Comparison of ENCODE assay signal across 19 mouse cellular contexts in the genomic region with DNA sequence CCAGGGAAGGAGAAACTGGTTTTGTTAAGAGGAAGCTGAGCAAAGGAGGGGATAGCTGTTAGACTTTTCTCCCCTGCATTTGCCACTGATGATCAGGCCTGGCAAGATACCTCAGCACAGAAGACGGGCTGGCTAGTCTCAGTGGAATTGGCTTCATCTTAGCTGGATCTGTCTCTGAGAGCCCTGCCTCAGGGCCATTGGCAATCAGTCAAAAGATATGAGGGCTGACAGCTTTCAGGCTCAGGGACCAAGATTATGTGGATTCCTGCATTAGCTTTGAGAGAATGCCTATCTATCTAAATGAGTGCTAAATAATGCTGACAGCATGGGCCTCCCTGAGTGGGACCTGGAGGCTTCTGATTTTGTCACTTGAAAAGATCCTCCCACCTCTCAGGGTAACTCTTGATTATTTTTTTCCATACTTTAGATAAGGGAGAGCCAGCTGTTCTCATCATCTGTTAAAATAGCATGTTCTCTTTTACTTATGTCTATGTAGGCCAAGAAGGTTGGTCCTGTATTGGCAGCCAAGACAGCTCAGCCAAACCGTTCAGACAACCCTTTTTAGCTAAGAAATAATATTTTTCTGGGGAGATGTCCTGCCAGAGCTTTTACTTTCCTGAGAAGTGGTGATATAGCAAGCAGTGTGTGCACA. TPM values are rescaled to one million over a fixed set of nuclear protein-coding genes. Genes with fewer than 3 reads are reported as not detected.
DNase-seq lines count a peak whose midpoint lies in the region; ATAC-seq and TF ChIP-seq lines count a peak whose summit lies in the region.
"Had no signal": no experiment of that assay in that cellular context is flagged by ENCODE, and none has a peak within 500 bp of the region (broad histone marks: within the 10 kb centered on the region; RNA-seq: fewer than 3 reads in every experiment).

No protein-coding gene starts in this region.

- no peak overlapping the region for H3K9ac ChIP-seq in intestine, embryonic 14.5 days (ENCODE audit: low read length)
- H3K9ac ChIP-seq in intestine, postnatal 0 days (ENCODE audit: low read depth, low read length) = no peak overlapping the region
- H3K9ac ChIP-seq in midbrain, embryonic 14.5 days (replicated peaks; ENCODE audit: low read length) = no peak overlapping the region
- H3K9ac ChIP-seq: forebrain, embryonic 12.5 days; limb, embryonic 13.5 days had no signal

- H3K27me3 ChIP-seq in cerebellum, adult 2 months (ENCODE audit: control insufficient read depth, insufficient read depth, low read length) = no peaks in the 10 kb centered on the region; the same call in 1 of the 2 replicates
- H3K27me3 ChIP-seq in intestine, embryonic 14.5 days (replicated peaks; ENCODE audit: control insufficient read depth, insufficient read depth, low read length) = no peaks in the 10 kb centered on the region
- H3K27me3 ChIP-seq in intestine, postnatal 0 days (replicated peaks; ENCODE audit: control insufficient read depth, insufficient read depth, low read length) = no peaks in the 10 kb centered on the region
- H3K27me3 ChIP-seq in midbrain, embryonic 14.5 days (ENCODE audit: control insufficient read depth, insufficient read depth, low read length) = no peaks in the 10 kb centered on the region
- peaks cover 14% of the 10 kb centered on the region; the same call in 1 of the 2 replicates for H3K27me3 ChIP-seq in forebrain, embryonic 10.5 days (ENCODE audit: poor library complexity, severe bottlenecking)
- H3K27me3 ChIP-seq: forebrain, embryonic 12.5 days; limb, embryonic 13.5 days had no signal

- H3K27ac ChIP-seq in cerebellum, adult 2 months (ENCODE audit: insufficient read depth, low read length) = no peak overlapping the region
- H3K27ac ChIP-seq in intestine, embryonic 14.5 days (ENCODE audit: low read depth) = no peak overlapping the region
- no peak overlapping the region for H3K27ac ChIP-seq in intestine, postnatal 0 days (ENCODE audit: low read depth, low read length)
- H3K27ac ChIP-seq in midbrain, embryonic 14.5 days (replicated peaks; ENCODE audit: low read depth, low read length) = no peak overlapping the region
- H3K27ac ChIP-seq in forebrain, embryonic 10.5 days = no peak overlapping the region
- H3K27ac ChIP-seq: forebrain, embryonic 12.5 days; kidney, postnatal 0 days; limb, embryonic 13.5 days had no signal

- TF ChIP-seq POLR2A in cerebellum, adult 2 months (IDR thresholded peaks at IDR 0.05; ENCODE audit: borderline replicate concordance, insufficient read depth, low read length) = no peak

- peak; percentile 51 to 53 for DNase-seq in cerebellum, postnatal 10 days
- DNase-seq in cerebellum, adult 2 months = no peak
- DNase-seq in intestine, embryonic 14.5 days (ENCODE audit: low spot score) = peak; percentile 45
- peak; percentile 18 for DNase-seq in adrenal gland, postnatal 10 days
- DNase-seq in midbrain, embryonic 14.5 days = peak; percentile 59
- DNase-seq in forebrain, embryonic 10.5 days (ENCODE audit: extremely low spot score, low spot score) = no peak
- no peak for DNase-seq in thymus, postnatal 0 days (ENCODE audit: low spot score)
- DNase-seq: gastrocnemius, postnatal 14 days; layer of hippocampus, adult 9-11 months; lung, adult 2 months; right cerebral cortex, postnatal 4 days; thymus, postnatal 25 days had no signal

- TF ChIP-seq CTCF in cerebellum, adult 2 months (IDR thresholded peaks at IDR 0.05; ENCODE audit: borderline replicate concordance, insufficient read depth, low read depth, low read length) = no peak
- TF ChIP-seq CTCF in intestine, postnatal 0 days (IDR thresholded peaks at IDR 0.05; ENCODE audit: low read depth) = no peak

- H3K4me3 ChIP-seq in cerebellum, adult 2 months (replicated peaks; ENCODE audit: insufficient read depth, low read depth, low read length) = no peak overlapping the region
- H3K4me3 ChIP-seq in intestine, embryonic 14.5 days (ENCODE audit: low read depth, low read length) = no peak overlapping the region
- H3K4me3 ChIP-seq in intestine, postnatal 0 days (ENCODE audit: low read depth, low read length) = no peak overlapping the region
- H3K4me3 ChIP-seq in midbrain, embryonic 14.5 days (replicated peaks; ENCODE audit: low read depth, low read length) = no peak overlapping the region
- no peak overlapping the region for H3K4me3 ChIP-seq in forebrain, embryonic 10.5 days
- H3K4me3 ChIP-seq: forebrain, embryonic 12.5 days; limb, embryonic 13.5 days had no signal

- WGBS in cerebellum, adult 2 months = 35% methylated on average over 2 of the region's 2 CpGs
- 44% methylated on average over 2 of the region's 2 CpGs for WGBS in intestine, embryonic 14.5 days
- 59% methylated on average over 2 of the region's 2 CpGs for WGBS in intestine, postnatal 0 days
- 57% methylated on average over 2 of the region's 2 CpGs for WGBS in midbrain, embryonic 14.5 days
- WGBS in forebrain, embryonic 10.5 days = 76% methylated on average over 2 of the region's 2 CpGs

- H3K9me3 ChIP-seq in intestine, embryonic 14.5 days (ENCODE audit: control insufficient read depth, low read length) = no peaks in the 10 kb centered on the region
- no peaks in the 10 kb centered on the region for H3K9me3 ChIP-seq in intestine, postnatal 0 days (ENCODE audit: control insufficient read depth)
- no peaks in the 10 kb centered on the region for H3K9me3 ChIP-seq in midbrain, embryonic 14.5 days (ENCODE audit: control insufficient read depth, low read length)
- no peaks in the 10 kb centered on the region for H3K9me3 ChIP-seq in forebrain, embryonic 10.5 days
- H3K9me3 ChIP-seq: forebrain, embryonic 12.5 days; limb, embryonic 13.5 days had no signal

- no peak overlapping the region for H3K4me2 ChIP-seq in intestine, embryonic 14.5 days (ENCODE audit: low read length)
- no peak overlapping the region for H3K4me2 ChIP-seq in intestine, postnatal 0 days (replicated peaks; ENCODE audit: low read depth)
- no peak overlapping the region for H3K4me2 ChIP-seq in midbrain, embryonic 14.5 days (ENCODE audit: low read length)
- H3K4me2 ChIP-seq: forebrain, embryonic 12.5 days; heart, embryonic 11.5 days; limb, embryonic 13.5 days had no signal

- H3K36me3 ChIP-seq in intestine, embryonic 14.5 days (ENCODE audit: control insufficient read depth, insufficient read depth, low read length) = no peaks in the 10 kb centered on the region
- H3K36me3 ChIP-seq in intestine, postnatal 0 days (ENCODE audit: control insufficient read depth, insufficient read depth) = no peaks in the 10 kb centered on the region
- no peaks in the 10 kb centered on the region for H3K36me3 ChIP-seq in midbrain, embryonic 14.5 days (ENCODE audit: control insufficient read depth, insufficient read depth, low read length)
- no peaks in the 10 kb centered on the region for H3K36me3 ChIP-seq in forebrain, embryonic 10.5 days (replicated peaks)
- H3K36me3 ChIP-seq: forebrain, embryonic 12.5 days; G1E had no signal

- no peaks in the 10 kb centered on the region for H3K4me1 ChIP-seq in cerebellum, adult 2 months (ENCODE audit: control insufficient read depth, insufficient read depth, low read length)
- peaks cover 10% of the 10 kb centered on the region for H3K4me1 ChIP-seq in intestine, embryonic 14.5 days (replicated peaks; ENCODE audit: control insufficient read depth, insufficient read depth, low read length)
- no peaks in the 10 kb centered on the region for H3K4me1 ChIP-seq in intestine, postnatal 0 days (replicated peaks; ENCODE audit: control insufficient read depth, insufficient read depth, low read length)
- H3K4me1 ChIP-seq in midbrain, embryonic 14.5 days (ENCODE audit: control insufficient read depth, insufficient read depth, low read length) = no peaks in the 10 kb centered on the region
- H3K4me1 ChIP-seq in forebrain, embryonic 10.5 days = no peaks in the 10 kb centered on the region
- H3K4me1 ChIP-seq: forebrain, embryonic 12.5 days had no signal

- ATAC-seq in intestine, embryonic 14.5 days (replicated peaks; ENCODE audit: low FRiP score, low TSS enrichment, low read depth) = no peak
- no peak for ATAC-seq in intestine, postnatal 0 days
- no peak; the same call in 1 of the 2 replicates for ATAC-seq in midbrain, embryonic 14.5 days (ENCODE audit: low FRiP score, low TSS enrichment)

RNA-seq across cellular contexts. Expression of a gene that starts 53.2 kb away (rescaled TPM):
- 7.9 and 8.0 TPM in 2 replicates for polyA plus RNA-seq in cerebellum, adult 2 months (2012; rRNA removed)
- 5.9 and 7.0 TPM in 2 replicates for polyA plus RNA-seq in intestine, embryonic 14.5 days (2014; fragmentation: Nextera tagmentation; extraction: Ambion mirVana)
- 11.2 and 12.2 TPM in 2 replicates for polyA plus RNA-seq in intestine, postnatal 0 days (2015; fragmentation: Nextera tagmentation; extraction: Ambion mirVana)
- total RNA-seq in adrenal gland, postnatal 10 days (2021) = 10 to 100 TPM; 11.0 to 15.3 TPM
- 63.8 and 67.9 TPM in 2 replicates for polyA plus RNA-seq in midbrain, embryonic 14.5 days (2014; fragmentation: Nextera tagmentation; extraction: Ambion mirVana)
- polyA plus RNA-seq in forebrain, embryonic 10.5 days (2016; fragmentation: Nextera tagmentation; extraction: Ambion mirVana) = 1.2 TPM in 2 replicates
- polyA plus RNA-seq in thymus, postnatal 0 days (2015; fragmentation: Nextera tagmentation; extraction: Ambion mirVana) = 119 and 120 TPM in 2 replicates
- total RNA-seq: neutrophil, adult 5-6 weeks had no signal
- polyA plus RNA-seq: G1E had no signal

Comparison
In these comparisons a context has a peak if more than half of its experiments do, and no peak if none do; other contexts are left out.
1. DNase-seq: peak in cerebellum, postnatal 10 days (2 of 2), intestine, embryonic 14.5 days (single experiment), adrenal gland, postnatal 10 days (single experiment) and midbrain, embryonic 14.5 days (single experiment); none in cerebellum, adult 2 months (0 of 2), forebrain, embryonic 10.5 days (single experiment) and thymus, postnatal 0 days (single experiment).